Mouse (Mus musculus) lung, postnatal 0 days (tissue): ENCODE measurements at regions not wholly inside any gene's neighbourhood (a gene's known extent, or its start where the extent isn't known, plus 50 kb on each side); places are given as distances from the start of the nearest gene placed in this dataset. TPM values are rescaled to one million over a fixed set of nuclear protein-coding genes. Genes with fewer than 3 reads are reported as not detected.
A peak's percentile ranks its signal among the peaks of the same experiment; 100 is the strongest.

ENCODE experiments used
- ATAC-seq: fragments of 200-750 bp; cut with Nextera tagmentation; 2 replicates; pipeline ENCODE4 v1.8.0; 2017; ENCODE audit warnings: moderate library complexity
- DNase-seq: peaks from one replicate; pipeline ENCODE4 v3.0.0-alpha.2; 2016; ENCODE audit warnings: low spot score
- H3K27ac ChIP-seq: fragments of 300-500 bp; sonication (generic); 2 replicates; pipeline ENCODE4 v1.5.1; 2014; ENCODE audit warnings: antibody characterized with exemption, mild to moderate bottlenecking, low read length, mixed read lengths
- H3K27me3 ChIP-seq: fragments of 300-500 bp; sonication (generic); replicated peaks from 2 replicates; pipeline ENCODE4 v1.6.1; 2014; ENCODE audit warnings: low read length, mixed read lengths; ENCODE audit not compliant: insufficient read depth
- H3K36me3 ChIP-seq: fragments of 300-500 bp; sonication (generic); 2 replicates; pipeline ENCODE4 v1.6.1; 2014; ENCODE audit warnings: low read length, mixed read lengths; ENCODE audit not compliant: insufficient read depth
- H3K4me1 ChIP-seq: fragments of 300-500 bp; sonication (generic); 2 replicates; pipeline ENCODE4 v1.6.1; 2014; ENCODE audit warnings: antibody characterized with exemption, low read depth, low read length, mixed read lengths; ENCODE audit not compliant: insufficient read depth
- H3K4me2 ChIP-seq: fragments of 300-500 bp; sonication (generic); replicated peaks from 2 replicates; pipeline ENCODE4 v1.6.1; 2014; ENCODE audit warnings: low read depth, mild to moderate bottlenecking, low read length, moderate library complexity, mixed read lengths
- H3K4me3 ChIP-seq: fragments of 300-500 bp; sonication (generic); 2 replicates; pipeline ENCODE4 v1.5.1; 2014; ENCODE audit warnings: low read depth, low read length
- H3K9ac ChIP-seq: fragments of 300-500 bp; sonication (generic); replicated peaks from 2 replicates; pipeline ENCODE4 v1.6.1; 2014; ENCODE audit warnings: low read depth, mild to moderate bottlenecking
- H3K9me3 ChIP-seq: fragments of 300-500 bp; sonication (generic); 2 replicates; pipeline ENCODE4 v1.6.1; 2016; ENCODE audit warnings: low read length, mixed read lengths
- CTCF ChIP-seq: IDR thresholded peaks from 2 replicates; pipeline ENCODE4 v1.5.1; 2016; ENCODE audit warnings: antibody characterized with exemption, mild to moderate bottlenecking
- EP300 ChIP-seq: IDR thresholded peaks from 2 replicates; pipeline ENCODE4 v1.6.1; 2016; ENCODE audit warnings: antibody characterized with exemption, mild to moderate bottlenecking, control low read depth
- WGBS: fragments of 180-500 bp; shearing (Covaris S2); extraction: QIAGEN DNeasy Blood & Tissue Kit; methylation state at CpG from one replicate; pipeline ENCODE4 v1.1.7; 2014; 5-methylcytosine and 5-hydroxymethylcytosine counted together
- microRNA-seq: library from miRNA; unstranded; fragments of <30 nt; microRNA quantifications from one replicate; pipeline ENCODE4, GENCODE M21; 2016

GRCm38 (mm10) chr8:128296728-128297380, 61.5 kb upstream of the Nrp1 start:
- ATAC-seq, result no peak
- H3K9ac ChIP-seq, result no peak overlapping the region
- no peak overlapping the region for H3K27ac ChIP-seq
- WGBS, result 86% methylated on average over 14 of the region's 14 CpGs
- H3K4me2 ChIP-seq, result no peak overlapping the region
- DNase-seq, result no peak
- H3K9me3 ChIP-seq, result no peaks in the 10 kb centered on the region
- no peak overlapping the region for H3K4me3 ChIP-seq
- no peaks in the 10 kb centered on the region for H3K27me3 ChIP-seq
- H3K4me1 ChIP-seq, result no peaks in the 10 kb centered on the region
- TF ChIP-seq CTCF (no peak), EP300 (no peak)
- no peaks in the 10 kb centered on the region for H3K36me3 ChIP-seq

GRCm38 (mm10) chr8:128302322-128302721, 56.1 kb upstream of the Nrp1 start:
- Histone ChIP-seq H3K9me3 (no peaks in the 10 kb centered on the region), H3K36me3 (no peaks in the 10 kb centered on the region), H3K27me3 (no peaks in the 10 kb centered on the region), H3K4me1 (no peaks in the 10 kb centered on the region), H3K4me2 (no peak overlapping the region), H3K27ac (no peak overlapping the region), H3K9ac (no peak overlapping the region), H3K4me3 (no peak overlapping the region)
- 78% methylated on average over 2 of the region's 2 CpGs for WGBS
- DNase-seq, result peak; percentile 11
- no peak for ATAC-seq
- TF ChIP-seq CTCF, result no peak
- TF ChIP-seq EP300, result no peak

Small RNA genes lying in the stretch of these regions (microRNA-seq; reads per million reads assigned to microRNA genes)
- gene Mir21c, result not detected
